Mouse (Mus musculus): ENCODE measurements around the gene Otoa. TPM values are rescaled to one million over a fixed set of nuclear protein-coding genes. Genes with fewer than 3 reads are reported as not detected.

The Otoa gene
- polyA plus RNA-seq, 1 experiment = not detected

GRCm38 (mm10) chr7:121075416-121075815 is 6.0 kb upstream of the Otoa start:
- Histone ChIP-seq H3K4me1 (ENCODE audit: control insufficient read depth) (no peaks in the 10 kb centered on the region), H3K9me3 (ENCODE audit: control insufficient read depth, low read length) (no peaks in the 10 kb centered on the region), H3K36me3 (ENCODE audit: control insufficient read depth) (peaks cover 53% of the 10 kb centered on the region), H3K4me3 (replicated peaks) (no peak overlapping the region), H3K27me3 (ENCODE audit: control insufficient read depth) (no peaks in the 10 kb centered on the region)
- no peak for TF ChIP-seq TAL1 (IDR thresholded peaks at IDR 0.05; ENCODE audit: low read length)

- Histone ChIP-seq H3K4me3 (replicated peaks) (no peak overlapping the region), H3K9me3 (ENCODE audit: control insufficient read depth, low read length) (no peaks in the 10 kb centered on the region), H3K4me1 (ENCODE audit: control insufficient read depth) (no peaks in the 10 kb centered on the region), H3K36me3 (ENCODE audit: control insufficient read depth) (peaks cover 38% of the 10 kb centered on the region), H3K27me3 (ENCODE audit: control insufficient read depth) (no peaks in the 10 kb centered on the region)
- TF ChIP-seq TAL1 (IDR thresholded peaks at IDR 0.05; ENCODE audit: low read length) (no peak), GATA1 (IDR thresholded peaks at IDR 0.05; ENCODE audit: low read length) (no peak)
Observed at GRCm38 (mm10) chr7:121077311-121077710, 4.1 kb upstream of the Otoa start.

- TF ChIP-seq TAL1 (IDR thresholded peaks at IDR 0.05; ENCODE audit: low read length) = no peak
- TF ChIP-seq GATA1 (IDR thresholded peaks at IDR 0.05; ENCODE audit: low read length) = no peak
- Histone ChIP-seq H3K4me1 (ENCODE audit: control insufficient read depth) (no peaks in the 10 kb centered on the region), H3K27me3 (ENCODE audit: control insufficient read depth) (no peaks in the 10 kb centered on the region), H3K36me3 (ENCODE audit: control insufficient read depth) (peaks cover 38% of the 10 kb centered on the region), H3K9me3 (ENCODE audit: control insufficient read depth, low read length) (no peaks in the 10 kb centered on the region), H3K4me3 (replicated peaks) (no peak overlapping the region)
Observed at GRCm38 (mm10) chr7:121077829-121078228, 3.6 kb upstream of the Otoa start.

GRCm38 (mm10) chr7:121081816-121082215 is 366 bp downstream of the Otoa start:
- Histone ChIP-seq H3K4me3 (replicated peaks) (no peak overlapping the region), H3K27me3 (ENCODE audit: control insufficient read depth) (peaks cover 2% of the 10 kb centered on the region; the same call in 1 of the 2 replicates), H3K4me1 (ENCODE audit: control insufficient read depth) (no peaks in the 10 kb centered on the region), H3K9me3 (ENCODE audit: control insufficient read depth, low read length) (no peaks in the 10 kb centered on the region), H3K36me3 (ENCODE audit: control insufficient read depth) (peaks cover 19% of the 10 kb centered on the region)
- TF ChIP-seq TAL1 (IDR thresholded peaks at IDR 0.05; ENCODE audit: low read length) (no peak), GATA1 (IDR thresholded peaks at IDR 0.05; ENCODE audit: low read length) (no peak)

- no peaks in the 10 kb centered on the region for H3K4me1 ChIP-seq (ENCODE audit: control insufficient read depth)
- H3K36me3 ChIP-seq (ENCODE audit: control insufficient read depth) = peaks cover 8% of the 10 kb centered on the region
- no peaks in the 10 kb centered on the region for H3K9me3 ChIP-seq (ENCODE audit: control insufficient read depth, low read length)
- peaks cover 2% of the 10 kb centered on the region; the same call in 1 of the 2 replicates for H3K27me3 ChIP-seq (ENCODE audit: control insufficient read depth)
- H3K4me3 ChIP-seq (replicated peaks) = no peak overlapping the region
- TF ChIP-seq GATA1 (IDR thresholded peaks at IDR 0.05; ENCODE audit: low read length) (no peak), TAL1 (IDR thresholded peaks at IDR 0.05; ENCODE audit: low read length) (no peak)
Observed at GRCm38 (mm10) chr7:121082949-121083513, 1.6 kb downstream of the Otoa start.

GRCm38 (mm10) chr7:121084840-121085453 is 3.5 kb downstream of the Otoa start:
- Histone ChIP-seq H3K4me1 (ENCODE audit: control insufficient read depth) (no peaks in the 10 kb centered on the region), H3K9me3 (ENCODE audit: control insufficient read depth, low read length) (no peaks in the 10 kb centered on the region), H3K4me3 (replicated peaks) (no peak overlapping the region), H3K27me3 (ENCODE audit: control insufficient read depth) (peaks cover 2% of the 10 kb centered on the region; the same call in 1 of the 2 replicates), H3K36me3 (ENCODE audit: control insufficient read depth) (no peaks in the 10 kb centered on the region)
- TF ChIP-seq GATA1 (IDR thresholded peaks at IDR 0.05; ENCODE audit: low read length) (no peak), TAL1 (IDR thresholded peaks at IDR 0.05; ENCODE audit: low read length) (no peak)

- Histone ChIP-seq H3K27me3 (ENCODE audit: control insufficient read depth) (peaks cover 2% of the 10 kb centered on the region; the same call in 1 of the 2 replicates), H3K4me3 (replicated peaks) (no peak overlapping the region), H3K4me1 (ENCODE audit: control insufficient read depth) (no peaks in the 10 kb centered on the region), H3K36me3 (ENCODE audit: control insufficient read depth) (no peaks in the 10 kb centered on the region), H3K9me3 (ENCODE audit: control insufficient read depth, low read length) (no peaks in the 10 kb centered on the region)
- no peak for TF ChIP-seq GATA1 (IDR thresholded peaks at IDR 0.05; ENCODE audit: low read length)
Observed at GRCm38 (mm10) chr7:121085500-121085899, 4.0 kb downstream of the Otoa start.

GRCm38 (mm10) chr7:121088745-121089144 is 7.3 kb downstream of the Otoa start:
- peaks cover 2% of the 10 kb centered on the region; the same call in 1 of the 2 replicates for H3K27me3 ChIP-seq (ENCODE audit: control insufficient read depth)
- no peak overlapping the region for H3K4me3 ChIP-seq (replicated peaks)
- no peaks in the 10 kb centered on the region for H3K4me1 ChIP-seq (ENCODE audit: control insufficient read depth)
- H3K9me3 ChIP-seq (ENCODE audit: control insufficient read depth, low read length) = no peaks in the 10 kb centered on the region
- no peak for TF ChIP-seq TAL1 (IDR thresholded peaks at IDR 0.05; ENCODE audit: low read length)
- no peak for TF ChIP-seq GATA1 (IDR thresholded peaks at IDR 0.05; ENCODE audit: low read length)
- H3K36me3 ChIP-seq (ENCODE audit: control insufficient read depth) = no peaks in the 10 kb centered on the region

- TF ChIP-seq TAL1 (IDR thresholded peaks at IDR 0.05; ENCODE audit: low read length) (no peak), GATA1 (IDR thresholded peaks at IDR 0.05; ENCODE audit: low read length) (no peak)
- Histone ChIP-seq H3K4me1 (ENCODE audit: control insufficient read depth) (no peaks in the 10 kb centered on the region), H3K9me3 (ENCODE audit: control insufficient read depth, low read length) (no peaks in the 10 kb centered on the region), H3K36me3 (ENCODE audit: control insufficient read depth) (no peaks in the 10 kb centered on the region), H3K27me3 (ENCODE audit: control insufficient read depth) (peaks cover 2% of the 10 kb centered on the region; the same call in 1 of the 2 replicates), H3K4me3 (replicated peaks) (no peak overlapping the region)
Observed at GRCm38 (mm10) chr7:121090748-121091147, 9.3 kb downstream of the Otoa start.

Measured in erythroblast, embryonic 14.5 days (primary cell).